Mouse (Mus musculus): ENCODE measurements around the gene Itga9.
A peak's percentile ranks its signal among the peaks of the same experiment; 100 is the strongest.

Gene Itga9

DNA sequence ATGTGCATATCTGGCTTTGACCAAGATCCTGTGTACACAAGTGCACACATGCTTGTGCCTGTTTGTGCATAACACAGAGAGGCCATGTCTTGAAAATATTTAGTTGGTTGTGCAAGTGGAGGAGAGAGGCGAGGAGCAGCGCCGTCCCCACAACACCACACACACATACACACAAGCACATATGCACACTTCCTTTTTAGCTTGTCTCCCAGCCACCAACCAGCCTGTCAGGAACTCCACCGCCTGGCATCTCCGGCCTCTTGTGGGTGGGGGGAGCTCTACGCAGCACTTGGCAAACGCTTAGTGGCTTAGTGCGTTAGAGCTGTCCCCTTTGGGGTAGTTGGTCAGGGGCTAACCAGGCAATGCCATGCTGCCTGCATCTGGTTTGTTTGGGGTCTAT is 321.0 kb downstream of the Itga9 start:
- no peak for DNase-seq

GRCm38 (mm10) chr9:118928007-118928406 is 321.5 kb downstream of the Itga9 start:
- no peak for DNase-seq

DNA sequence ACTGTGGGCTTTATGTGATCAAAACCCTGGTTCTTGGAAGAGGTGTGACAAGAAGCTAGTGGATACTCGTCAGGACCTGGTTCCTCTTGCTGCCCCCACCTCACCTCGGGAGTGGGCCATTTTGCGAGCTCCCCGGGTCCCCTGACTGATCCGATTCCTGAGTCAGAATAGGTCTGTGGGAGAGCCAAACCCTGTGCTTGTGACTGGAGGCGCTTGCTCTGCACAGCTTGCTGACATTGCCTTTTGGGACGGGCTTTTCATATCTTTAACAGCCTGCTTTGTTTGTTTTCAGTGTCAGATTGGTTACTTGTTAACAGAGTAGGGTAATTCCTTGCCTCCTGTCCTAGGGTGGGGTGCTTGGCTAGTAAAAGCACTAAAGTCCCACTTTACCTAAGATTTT is 322.2 kb downstream of the Itga9 start:
- no peak for DNase-seq

GRCm38 (mm10) chr9:118930611-118931010 is 324.1 kb downstream of the Itga9 start:
- DNase-seq: no peak

DNA sequence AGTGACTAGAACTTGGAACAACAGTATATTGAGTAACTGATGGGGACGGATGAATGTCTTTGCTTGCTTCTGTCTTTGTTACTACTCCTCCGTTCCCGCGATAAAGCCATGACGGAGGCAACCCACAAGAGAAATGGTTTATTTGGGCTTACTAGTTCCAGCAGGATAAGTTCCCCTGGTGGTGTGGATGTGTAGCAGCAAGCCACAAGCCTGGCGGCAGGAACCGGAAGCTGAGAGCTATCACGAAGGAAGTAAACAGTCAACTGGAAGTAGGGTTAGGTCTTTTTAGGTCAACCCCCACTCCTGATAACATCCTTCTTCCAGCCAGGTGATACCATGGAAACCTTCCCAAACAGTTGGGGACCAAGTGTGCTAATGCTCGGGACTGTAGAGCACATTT is 327.3 kb downstream of the Itga9 start:
- DNase-seq: no peak

DNA sequence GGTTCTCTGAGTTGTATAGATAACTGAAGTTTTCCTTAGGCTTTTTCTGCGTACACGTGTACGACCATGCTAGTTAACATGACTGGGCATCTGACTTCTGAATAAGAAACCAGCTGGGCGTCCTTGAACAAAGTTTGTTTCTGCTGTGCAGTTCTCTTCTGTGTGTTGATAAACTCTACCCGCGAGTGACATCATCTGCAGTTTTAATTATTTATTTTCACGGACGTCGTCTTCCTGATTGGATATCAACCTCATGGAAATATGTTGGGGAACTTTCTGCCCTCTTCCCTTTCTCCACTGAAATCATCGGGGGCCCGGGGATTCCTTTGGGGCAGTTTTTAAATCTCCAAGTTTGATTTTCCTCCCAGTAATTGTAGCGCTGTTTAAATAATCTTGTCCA is 327.8 kb downstream of the Itga9 start:
- DNase-seq: no peak

GRCm38 (mm10) chr9:118935098-118935497 is 328.6 kb downstream of the Itga9 start:
- DNase-seq: no peak

DNA sequence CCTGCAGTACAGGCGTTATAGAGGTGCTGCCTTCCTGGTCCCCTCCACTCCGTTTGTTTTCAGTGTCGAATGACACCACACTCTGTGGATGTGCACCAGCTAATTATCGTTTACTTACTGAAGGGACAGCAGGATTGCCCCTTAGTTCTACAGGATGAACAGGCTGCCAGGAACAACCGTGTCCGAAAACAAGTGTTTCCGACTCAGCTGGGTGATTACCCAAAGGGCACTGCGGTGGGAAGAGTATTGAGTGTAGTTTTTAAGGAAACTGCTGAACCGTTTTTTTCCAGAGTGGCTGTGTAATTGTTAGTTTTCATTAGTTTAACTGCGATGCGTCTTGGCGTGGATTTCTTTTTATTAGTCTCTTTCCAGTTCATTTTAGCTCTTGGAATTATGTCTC is 329.6 kb downstream of the Itga9 start:
- DNase-seq: no peak

DNA sequence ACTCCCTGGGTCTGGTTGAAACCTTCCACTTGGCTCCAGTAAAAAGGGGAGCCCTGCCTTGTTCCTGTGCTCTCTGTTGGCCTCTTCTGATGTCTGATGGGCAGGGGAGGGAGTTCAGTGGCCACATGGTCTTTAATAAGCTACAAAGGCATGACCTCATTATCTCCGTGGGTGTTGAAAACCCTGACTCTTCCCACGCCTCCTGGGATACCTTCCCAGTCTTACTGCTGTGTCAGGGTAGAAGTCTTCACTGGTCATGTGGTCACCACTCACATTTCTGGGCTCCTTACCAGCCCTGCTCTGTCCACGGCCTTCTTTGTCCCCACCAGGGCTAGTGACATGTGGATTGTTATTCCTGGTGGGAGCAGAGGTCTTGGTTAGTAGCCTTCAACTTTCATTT is 331.0 kb downstream of the Itga9 start:
- peak in 1 of 2 experiments; percentile 30 for DNase-seq

- DNase-seq: no peak
Measured at GRCm38 (mm10) chr9:118939410-118939809, 332.9 kb downstream of the Itga9 start.

- no peak for DNase-seq
Measured at GRCm38 (mm10) chr9:118939831-118940230, 333.3 kb downstream of the Itga9 start.

- DNase-seq: no peak
Measured at GRCm38 (mm10) chr9:118940591-118941207, 334.2 kb downstream of the Itga9 start.

GRCm38 (mm10) chr9:118942030-118942429 is 335.5 kb downstream of the Itga9 start:
- DNase-seq: no peak

DNA sequence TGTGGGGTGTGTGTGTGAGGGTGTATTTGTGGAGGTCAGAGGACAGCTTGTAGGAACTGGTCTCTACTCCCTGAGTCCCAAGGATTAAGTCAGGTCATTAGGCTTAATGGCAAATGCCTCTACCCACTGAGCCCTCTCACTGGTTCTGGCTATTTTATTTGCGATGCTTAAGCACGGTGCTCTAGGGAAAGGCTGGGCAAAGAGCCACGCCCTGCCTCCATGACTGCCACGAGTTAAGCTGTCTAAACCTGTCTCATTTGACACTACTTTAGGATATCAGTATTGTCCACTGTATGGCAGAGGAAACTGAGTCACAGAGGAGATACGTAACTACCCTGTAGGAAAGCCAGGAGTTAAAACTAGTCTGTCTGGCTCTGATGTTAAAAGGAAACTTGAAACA is 337.5 kb downstream of the Itga9 start:
- DNase-seq: no peak

DNA sequence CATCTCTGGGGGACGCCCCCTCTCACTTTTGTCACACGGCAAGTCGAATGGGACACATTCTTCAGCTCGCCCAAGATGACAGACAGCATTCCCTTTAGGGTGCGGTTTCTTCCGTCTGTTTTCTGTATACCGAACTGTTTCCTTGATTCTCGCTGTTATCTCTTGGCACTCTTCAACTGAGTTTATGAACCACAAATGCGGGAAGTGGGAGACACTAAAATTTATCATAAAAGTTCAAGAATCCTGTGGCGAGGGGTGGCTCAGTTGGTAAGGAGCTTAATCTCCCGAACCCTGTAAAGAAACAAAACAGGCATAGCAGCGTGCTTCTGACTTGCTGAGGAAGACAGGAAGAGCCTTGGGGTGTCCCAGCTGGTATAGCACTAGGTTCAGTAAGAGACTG is 337.9 kb downstream of the Itga9 start:
- no peak for DNase-seq

- no peak for DNase-seq
Measured at GRCm38 (mm10) chr9:118948486-118948885, 342.0 kb downstream of the Itga9 start.

DNA sequence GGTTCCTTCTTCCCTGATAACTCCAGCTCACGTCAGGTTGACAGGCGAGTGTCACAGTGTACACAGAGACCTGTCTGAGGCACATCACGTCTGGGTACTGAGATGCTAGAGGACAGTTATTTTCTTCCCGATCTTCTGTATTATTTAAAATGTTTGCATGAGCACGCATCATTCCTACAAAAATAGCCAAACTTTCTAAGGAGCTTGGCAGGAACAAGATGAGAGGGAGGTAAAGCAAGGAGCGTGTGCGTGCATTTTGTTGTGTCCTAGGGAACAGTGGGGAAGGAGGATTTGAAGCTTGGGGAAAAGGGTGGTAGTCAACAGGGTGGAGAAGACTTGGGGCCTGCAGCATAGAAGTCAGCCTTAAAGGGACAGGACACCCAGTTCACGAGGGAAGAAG is 342.6 kb downstream of the Itga9 start:
- DNase-seq: no peak

GRCm38 (mm10) chr9:118949654-118950053 is 343.2 kb downstream of the Itga9 start:
- no peak for DNase-seq

DNA sequence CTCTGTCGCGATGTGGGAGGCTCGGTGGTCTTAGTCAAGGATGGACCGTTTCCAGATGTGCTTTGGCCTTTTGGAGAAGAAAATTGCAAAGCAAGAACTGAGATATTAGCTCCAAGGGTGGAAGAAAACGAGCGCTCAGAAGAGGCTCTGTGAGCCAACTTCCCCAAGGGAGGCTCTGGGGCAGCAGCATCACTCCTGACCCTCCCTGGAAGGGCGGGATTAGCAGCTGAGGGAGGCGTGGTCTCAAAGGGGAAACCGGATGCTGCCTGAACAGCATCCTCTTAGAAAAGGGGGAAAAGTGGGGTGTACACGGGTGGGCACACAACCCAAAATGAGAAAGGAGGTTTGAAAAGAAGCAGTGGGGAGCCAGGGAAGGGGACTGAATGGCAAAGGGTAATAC is 343.6 kb downstream of the Itga9 start:
- no peak for DNase-seq

Data from cerebellum, postnatal 25 days (tissue).